Mouse (Mus musculus) neural tube, embryonic 14.5 days (tissue): ENCODE data around the gene Ctnnal1. TPM values are rescaled to one million over a fixed set of nuclear protein-coding genes. Genes with fewer than 3 reads are reported as not detected.

ENCODE experiments used
- ATAC-seq: fragments of 200-750 bp; cut with Nextera tagmentation; 2 replicates; pipeline ENCODE4 v1.8.0; 2017; ENCODE audit warnings: low read depth, mild to moderate bottlenecking, moderate TSS enrichment, moderate library complexity
- H3K27ac ChIP-seq: fragments of 300-500 bp; sonication (generic); 2 replicates; pipeline ENCODE4 v1.5.1; 2014; ENCODE audit warnings: low read depth, mild to moderate bottlenecking, control low read depth, low read length, moderate library complexity, mixed read lengths
- H3K27me3 ChIP-seq: fragments of 300-500 bp; sonication (generic); 2 replicates; pipeline ENCODE4 v1.6.1; 2014; ENCODE audit warnings: low read length; ENCODE audit not compliant: control insufficient read depth, insufficient read depth
- H3K36me3 ChIP-seq: fragments of 300-500 bp; sonication (generic); 2 replicates; pipeline ENCODE4 v1.6.1; 2014; ENCODE audit warnings: low read length, mixed read lengths; ENCODE audit not compliant: control insufficient read depth, insufficient read depth
- H3K4me1 ChIP-seq: fragments of 300-500 bp; sonication (generic); 2 replicates; pipeline ENCODE4 v1.6.1; 2014; ENCODE audit warnings: low read length; ENCODE audit not compliant: control insufficient read depth, insufficient read depth
- H3K4me2 ChIP-seq: fragments of 300-500 bp; sonication (generic); 2 replicates; pipeline ENCODE4 v1.6.1; 2014; ENCODE audit warnings: mild to moderate bottlenecking, low read depth, low read length, control low read depth
- H3K4me3 ChIP-seq: fragments of 300-500 bp; sonication (generic); 2 replicates; pipeline ENCODE4 v1.5.1; 2014; ENCODE audit warnings: low read depth, low read length, control low read depth, mixed read lengths
- H3K9ac ChIP-seq: fragments of 300-500 bp; sonication (generic); replicated peaks from 2 replicates; pipeline ENCODE4 v1.6.1; 2014; ENCODE audit warnings: low read depth, mild to moderate bottlenecking, control low read depth, low read length, mixed read lengths
- H3K9me3 ChIP-seq: fragments of 300-500 bp; sonication (generic); 2 replicates; pipeline ENCODE4 v1.6.1; 2016; ENCODE audit warnings: low read length; ENCODE audit not compliant: control insufficient read depth
- whole genome bisulfite sequencing: fragments of 180-500 bp; shearing (Covaris S2); extraction: QIAGEN DNeasy Blood & Tissue Kit; methylation state at CpG from one replicate; pipeline ENCODE4 v1.1.7; 2014; 5-methylcytosine and 5-hydroxymethylcytosine counted together
- polyA plus RNA-seq: library from polyadenylated mRNA; unstranded; fragments of >200 nt; fragmentation: Nextera tagmentation; extraction: Ambion mirVana; gene quantifications from 2 replicates; pipeline ENCODE4 v1.2.1, GENCODE M21; 2014

Gene Ctnnal1
- polyA plus RNA-seq, 1 experiment from 2014 or later: 14.4 TPM

DNA sequence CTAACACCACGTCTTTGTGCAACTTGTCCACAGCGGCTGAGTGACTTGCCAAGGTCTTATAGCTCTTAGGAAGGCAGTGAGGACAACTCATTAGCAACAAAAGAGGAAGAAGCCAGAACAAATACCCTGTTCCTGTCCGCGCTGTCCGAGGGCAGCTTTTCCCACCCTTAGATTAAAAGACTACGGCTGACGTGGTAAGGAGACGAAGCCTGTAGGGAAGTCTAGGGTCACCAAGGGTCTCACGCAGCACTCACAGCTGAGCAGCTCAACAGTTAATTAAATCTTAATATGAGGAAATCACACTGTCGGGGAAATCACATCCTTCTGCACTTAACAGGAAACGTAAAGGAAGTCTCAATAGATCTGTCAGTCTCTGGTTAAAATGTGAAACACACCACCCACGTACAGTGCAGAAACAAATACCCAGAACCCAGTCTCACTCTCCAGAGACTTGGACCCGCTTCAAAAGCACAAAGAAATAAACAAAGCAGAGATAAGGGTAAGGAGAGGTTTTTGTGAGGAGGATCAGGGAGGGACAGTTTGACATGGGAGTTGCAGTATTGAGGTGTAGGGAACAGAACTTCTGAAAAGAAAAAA lies 33.9 kb downstream of the Ctnnal1 start:
- no peak for ATAC-seq
- peaks cover 26% of the 10 kb centered on the region for H3K36me3 ChIP-seq
- 68% methylated on average over 13 of the region's 13 CpGs for WGBS
- H3K27ac ChIP-seq: no peak overlapping the region
- H3K27me3 ChIP-seq: no peaks in the 10 kb centered on the region
- no peaks in the 10 kb centered on the region for H3K9me3 ChIP-seq
- H3K4me3 ChIP-seq: no peak overlapping the region
- no peak overlapping the region for H3K4me2 ChIP-seq
- H3K9ac ChIP-seq: no peak overlapping the region
- no peaks in the 10 kb centered on the region for H3K4me1 ChIP-seq

DNA sequence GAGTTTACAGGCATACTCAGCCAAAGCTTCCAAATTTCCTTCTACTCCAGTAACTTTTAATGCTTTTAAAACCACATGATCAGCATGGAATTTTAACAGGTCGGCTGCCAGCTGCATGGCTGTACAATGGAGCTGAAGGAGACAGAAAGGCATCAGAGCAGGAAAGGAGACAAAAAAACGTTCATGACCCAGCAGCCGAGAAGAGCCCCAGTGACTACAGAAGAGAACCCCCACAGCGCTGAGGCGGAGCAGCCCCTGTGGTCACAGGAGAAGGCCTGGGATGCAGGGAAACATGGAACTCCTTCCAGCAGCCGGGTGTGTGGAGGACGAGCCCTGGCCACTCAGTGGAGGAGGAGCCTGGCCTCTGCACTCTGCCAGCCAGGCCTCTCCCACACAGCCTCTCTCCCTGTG lies 35.5 kb downstream of the Ctnnal1 start:
- ATAC-seq: peak; percentile 38; the same call in 1 of the 2 replicates
- H3K27ac ChIP-seq: no peak overlapping the region

GRCm38 (mm10) chr4:56828932-56829331 lies 36.1 kb downstream of the Ctnnal1 start:
- Histone ChIP-seq H3K27me3 (no peaks in the 10 kb centered on the region), H3K4me2 (no peak overlapping the region), H3K9me3 (no peaks in the 10 kb centered on the region), H3K27ac (no peak overlapping the region), H3K36me3 (peaks cover 15% of the 10 kb centered on the region), H3K9ac (no peak overlapping the region), H3K4me3 (no peak overlapping the region), H3K4me1 (no peaks in the 10 kb centered on the region)
- ATAC-seq: no peak
- 83% methylated on average over 3 of the region's 3 CpGs for WGBS

More for the DNA sequence above, 35.5 kb downstream of the Ctnnal1 start:
- no peak overlapping the region for H3K9ac ChIP-seq
- H3K27me3 ChIP-seq: no peaks in the 10 kb centered on the region
- no peaks in the 10 kb centered on the region for H3K4me1 ChIP-seq
- no peak overlapping the region for H3K4me3 ChIP-seq
- 45% methylated on average over 7 of the region's 7 CpGs for WGBS
- H3K4me2 ChIP-seq: no peak overlapping the region
- no peaks in the 10 kb centered on the region for H3K9me3 ChIP-seq
- peaks cover 18% of the 10 kb centered on the region for H3K36me3 ChIP-seq

- H3K27me3 ChIP-seq: no peaks in the 10 kb centered on the region
- H3K4me3 ChIP-seq: no peak overlapping the region
Observed at GRCm38 (mm10) chr4:56824231-56824630, 40.8 kb downstream of the Ctnnal1 start.

DNA sequence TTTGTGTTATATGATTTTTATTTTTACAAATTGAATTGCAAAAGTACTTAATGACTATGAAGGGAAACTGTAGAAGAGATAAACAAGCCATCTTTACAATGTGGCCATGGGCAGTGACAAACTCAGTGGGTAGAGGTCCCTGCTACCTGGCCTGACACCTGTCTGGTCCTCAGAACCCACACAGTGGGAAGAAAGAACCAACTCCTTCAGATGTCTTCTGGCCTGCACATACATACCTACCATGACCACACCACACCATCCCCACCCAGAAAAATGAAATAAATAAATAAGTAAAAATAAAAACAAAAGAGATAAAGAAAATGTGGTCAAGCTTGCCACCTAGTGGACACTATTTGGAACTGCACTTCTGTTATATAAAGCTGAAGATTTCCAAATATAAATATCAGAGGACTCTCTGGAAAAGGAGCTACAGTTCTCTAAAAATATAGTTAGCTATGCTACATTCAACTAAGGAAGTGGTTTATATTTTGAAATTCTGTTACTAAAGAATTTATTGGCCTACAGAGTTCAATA lies 44.9 kb downstream of the Ctnnal1 start:
- Histone ChIP-seq H3K9ac (no peak overlapping the region), H3K27me3 (no peaks in the 10 kb centered on the region), H3K27ac (no peak overlapping the region), H3K4me3 (no peak overlapping the region), H3K4me1 (no peaks in the 10 kb centered on the region), H3K36me3 (peaks cover 3% of the 10 kb centered on the region; the same call in 1 of the 2 replicates), H3K4me2 (no peak overlapping the region), H3K9me3 (no peaks in the 10 kb centered on the region)
- ATAC-seq: peak; percentile 66; the same call in 1 of the 2 replicates

More at GRCm38 (mm10) chr4:56824231-56824630, 40.8 kb downstream of the Ctnnal1 start:
- Histone ChIP-seq H3K4me2 (no peak overlapping the region), H3K27ac (no peak overlapping the region), H3K9ac (no peak overlapping the region), H3K9me3 (no peaks in the 10 kb centered on the region), H3K36me3 (peaks cover 9% of the 10 kb centered on the region; the same call in 1 of the 2 replicates), H3K4me1 (no peaks in the 10 kb centered on the region)
- no peak for ATAC-seq
- 87% methylated on average over 9 of the region's 9 CpGs for WGBS

DNA sequence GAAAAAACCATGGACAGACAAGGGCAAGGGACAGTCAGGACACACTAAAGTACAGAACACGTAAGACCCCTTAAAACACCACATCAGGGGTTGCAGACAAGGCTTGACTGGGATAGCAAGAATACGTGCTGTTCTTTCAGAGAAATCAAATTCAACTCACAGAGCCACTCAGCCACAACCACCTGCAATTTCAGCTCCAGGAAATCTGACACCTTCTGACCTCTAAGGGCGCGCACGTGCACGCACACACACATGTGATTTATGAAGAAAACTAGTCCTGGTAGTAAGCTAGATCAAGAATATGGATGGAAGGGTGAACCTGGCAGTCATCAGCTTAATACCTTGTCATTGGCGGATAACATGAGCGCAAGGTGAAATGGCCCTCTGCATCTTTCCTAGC lies 49.9 kb downstream of the Ctnnal1 start:
- no peak for ATAC-seq
- WGBS: 88% methylated on average over 8 of the region's 8 CpGs

GRCm38 (mm10) chr4:56812096-56812495 lies 52.9 kb downstream of the Ctnnal1 start:
- Histone ChIP-seq H3K4me1 (no peaks in the 10 kb centered on the region), H3K4me2 (no peak overlapping the region), H3K27me3 (no peaks in the 10 kb centered on the region), H3K9me3 (no peaks in the 10 kb centered on the region), H3K4me3 (no peak overlapping the region), H3K27ac (no peak overlapping the region), H3K36me3 (peaks cover 11% of the 10 kb centered on the region), H3K9ac (no peak overlapping the region)
- WGBS: 80% methylated on average over 4 of the region's 4 CpGs
- ATAC-seq: no peak

More for the DNA sequence above, 49.9 kb downstream of the Ctnnal1 start:
- Histone ChIP-seq H3K9me3 (no peaks in the 10 kb centered on the region), H3K9ac (no peak overlapping the region), H3K27ac (no peak overlapping the region), H3K27me3 (no peaks in the 10 kb centered on the region), H3K4me1 (no peaks in the 10 kb centered on the region), H3K4me2 (no peak overlapping the region), H3K4me3 (no peak overlapping the region), H3K36me3 (peaks cover 11% of the 10 kb centered on the region)

DNA sequence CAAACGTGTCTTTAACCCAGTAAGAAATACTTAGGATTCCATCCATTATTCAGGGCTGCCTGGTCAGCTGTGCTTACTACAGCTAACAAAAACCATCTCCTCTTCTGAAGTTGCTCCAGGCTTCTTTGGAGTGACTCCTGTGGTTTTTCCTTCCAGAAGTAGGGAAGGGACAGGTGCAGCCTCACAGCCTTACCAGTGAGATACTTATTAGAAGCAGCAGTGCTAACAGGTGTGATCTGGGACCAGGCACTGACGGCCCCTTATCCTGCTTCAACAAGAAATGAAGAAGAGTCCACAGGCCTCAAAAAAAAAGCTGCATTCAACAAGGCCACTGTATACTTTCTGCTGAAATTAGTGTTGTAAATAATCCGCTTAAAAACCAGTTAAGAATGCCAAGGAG lies 53.3 kb downstream of the Ctnnal1 start:
- H3K4me1 ChIP-seq: no peaks in the 10 kb centered on the region
- H3K4me3 ChIP-seq: no peak overlapping the region
- H3K36me3 ChIP-seq: peaks cover 12% of the 10 kb centered on the region
- ATAC-seq: no peak
- no peak overlapping the region for H3K27ac ChIP-seq
- H3K4me2 ChIP-seq: no peak overlapping the region
- 75% methylated on average over 3 of the region's 3 CpGs for WGBS
- no peaks in the 10 kb centered on the region for H3K27me3 ChIP-seq
- no peaks in the 10 kb centered on the region for H3K9me3 ChIP-seq
- H3K9ac ChIP-seq: no peak overlapping the region

GRCm38 (mm10) chr4:56809050-56809449 lies 55.9 kb downstream of the Ctnnal1 start:
- Histone ChIP-seq H3K27me3 (no peaks in the 10 kb centered on the region), H3K4me3 (no peak overlapping the region), H3K27ac (no peak overlapping the region), H3K9me3 (no peaks in the 10 kb centered on the region), H3K4me2 (no peak overlapping the region), H3K9ac (no peak overlapping the region), H3K36me3 (peaks cover 20% of the 10 kb centered on the region), H3K4me1 (peaks cover under 1% of the 10 kb centered on the region; the same call in 1 of the 2 replicates)
- no peak for ATAC-seq
- WGBS: 74% methylated on average over 4 of the region's 4 CpGs
